Mouse (Mus musculus) cerebellum, adult 2 months (tissue): ENCODE measurements around the gene Casp8.

Experiments used
- CTCF ChIP-seq: fragments of 200-500 bp; IDR thresholded peaks from 2 replicates; pipeline ENCODE4 v1.5.1; 2011; ENCODE audit warnings: low read depth, mild to moderate bottlenecking, control low read depth, low read length, moderate library complexity, borderline replicate concordance; ENCODE audit not compliant: insufficient read depth
- POLR2A ChIP-seq: fragments of 200-500 bp; IDR thresholded peaks from 2 replicates; pipeline ENCODE4 v1.6.1; 2011; ENCODE audit warnings: low read length, control low read depth, borderline replicate concordance; ENCODE audit not compliant: insufficient read depth

GRCm38 (mm10) chr1:58777583-58777982 lies 17.6 kb upstream of the Casp8 start:
- TF ChIP-seq CTCF (no peak), POLR2A (no peak)
